Mouse (Mus musculus): ENCODE data around the gene Gm4894.

The Gm4894 gene

DNA sequence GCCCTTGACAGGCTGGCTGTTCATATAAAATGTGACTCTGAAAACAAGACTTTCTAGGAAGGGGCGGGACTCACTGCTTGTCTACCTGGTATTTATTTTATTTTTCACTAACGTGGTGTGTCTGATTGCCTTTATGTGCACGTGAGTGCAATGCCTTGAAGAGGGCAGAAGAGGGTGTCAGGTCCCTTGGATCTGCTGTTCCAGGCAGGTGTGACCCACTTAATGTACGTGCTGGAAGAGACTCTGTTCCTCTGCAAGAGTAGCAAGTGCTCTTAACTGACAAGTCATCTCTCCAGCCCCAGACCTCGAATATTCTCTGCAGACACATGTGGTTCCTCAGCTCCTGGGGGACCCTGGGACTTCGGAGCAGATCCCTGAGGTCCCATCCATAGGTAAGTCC is at the start of gene Gm4894:
TSS of gene Gm4894 (plus strand) at position 301 of the 400 bp plus-strand sequence.
- DNase-seq (ENCODE audit: low read depth): no peak

DNA sequence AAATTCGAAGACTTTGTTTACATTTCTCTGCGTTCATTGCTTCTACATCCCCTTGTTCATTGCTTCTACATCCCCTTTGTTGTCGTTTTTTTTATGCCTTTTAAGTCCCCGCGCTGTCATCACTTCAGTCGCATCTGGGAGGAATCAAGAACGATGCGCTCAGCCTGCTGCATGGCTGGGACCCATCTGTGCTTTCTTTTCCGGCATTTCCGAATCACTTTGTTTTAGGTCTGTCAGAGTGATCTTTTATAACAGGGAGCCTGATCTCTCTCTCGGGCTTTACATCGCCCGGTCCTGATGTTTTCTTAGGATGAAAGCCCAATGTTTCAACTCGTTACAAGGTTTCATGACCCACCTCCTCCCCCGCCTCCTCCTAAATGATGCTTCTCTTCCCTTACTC is 44.0 kb upstream of the Gm4894 start:
- no peak for DNase-seq (ENCODE audit: low read depth)

DNA sequence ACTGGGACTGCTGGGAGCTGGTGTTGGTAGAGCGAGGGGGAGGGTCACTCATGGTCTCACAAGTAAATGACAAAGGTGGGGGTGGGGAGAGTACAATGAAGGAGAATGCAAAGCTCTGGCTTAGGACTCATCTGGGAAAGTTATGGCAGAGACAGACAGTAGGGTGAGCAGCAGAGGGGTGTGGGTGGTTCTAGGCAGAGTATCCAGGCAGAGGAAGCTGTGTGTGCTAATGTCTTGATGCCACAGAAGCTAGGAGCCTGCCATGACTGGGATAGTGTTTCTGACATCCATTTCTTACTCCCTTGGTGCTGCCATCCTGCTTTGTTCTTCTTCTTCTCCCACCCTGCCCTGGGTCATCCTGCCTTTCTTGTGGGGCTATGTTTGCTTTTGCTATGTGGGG is 38.8 kb upstream of the Gm4894 start:
- no peak for DNase-seq (ENCODE audit: low read depth)

- no peak for DNase-seq (ENCODE audit: low read depth)
Observed at GRCm38 (mm10) chr9:49214734-49215133, 35.6 kb upstream of the Gm4894 start.

GRCm38 (mm10) chr9:49217626-49218607 is 32.4 kb upstream of the Gm4894 start:
- DNase-seq (ENCODE audit: low read depth): no peak

GRCm38 (mm10) chr9:49224488-49224887 is 25.8 kb upstream of the Gm4894 start:
- DNase-seq (ENCODE audit: low read depth): no peak

- no peak for DNase-seq (ENCODE audit: low read depth)
Observed at GRCm38 (mm10) chr9:49227442-49227841, 22.9 kb upstream of the Gm4894 start.

- DNase-seq (ENCODE audit: low read depth): no peak
Observed at GRCm38 (mm10) chr9:49229054-49229453, 21.3 kb upstream of the Gm4894 start.

- DNase-seq (ENCODE audit: low read depth): peak; percentile 15
Observed at GRCm38 (mm10) chr9:49246839-49247238, 3.5 kb upstream of the Gm4894 start.

DNA sequence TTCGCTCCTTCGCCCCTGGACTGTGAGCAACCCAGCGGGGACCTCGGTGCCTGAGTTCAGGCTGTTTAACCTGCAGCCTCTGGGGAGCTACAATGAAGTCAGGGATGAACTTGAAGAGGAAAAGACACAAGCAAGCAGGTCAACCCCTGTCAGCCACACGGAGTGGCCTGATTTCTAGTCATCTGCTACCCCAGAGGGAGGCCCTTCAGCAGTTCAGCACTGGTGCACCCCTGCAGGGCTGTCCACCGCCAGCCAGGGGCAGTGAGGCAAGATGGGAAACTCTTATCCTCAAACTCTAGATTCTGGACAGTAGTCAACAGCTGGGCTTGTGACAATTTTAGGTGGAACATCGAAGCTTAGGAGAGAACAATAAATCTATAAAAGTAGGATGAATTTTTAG is 18.6 kb downstream of the Gm4894 start:
- no peak for DNase-seq (ENCODE audit: low read depth)

DNA sequence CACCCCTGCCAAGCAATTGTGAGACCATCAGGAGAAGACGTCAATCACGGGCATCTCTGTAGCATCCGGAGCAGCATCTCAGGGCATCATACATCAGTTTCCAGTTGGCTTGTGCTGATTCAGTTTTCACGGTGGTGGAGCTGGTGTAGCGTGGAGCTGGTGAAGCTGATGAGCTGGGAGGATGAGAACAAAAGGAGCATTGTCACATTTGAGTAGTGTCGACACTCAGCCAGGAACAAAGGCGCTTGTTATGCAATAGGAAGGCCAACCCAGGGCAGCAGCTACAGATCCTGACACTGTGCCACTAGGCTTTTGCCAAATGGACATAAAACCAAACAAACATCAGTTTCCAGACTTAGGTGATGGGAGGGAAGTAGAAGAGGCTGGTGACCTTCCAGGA is 23.2 kb downstream of the Gm4894 start:
- no peak for DNase-seq (ENCODE audit: low read depth)

DNA sequence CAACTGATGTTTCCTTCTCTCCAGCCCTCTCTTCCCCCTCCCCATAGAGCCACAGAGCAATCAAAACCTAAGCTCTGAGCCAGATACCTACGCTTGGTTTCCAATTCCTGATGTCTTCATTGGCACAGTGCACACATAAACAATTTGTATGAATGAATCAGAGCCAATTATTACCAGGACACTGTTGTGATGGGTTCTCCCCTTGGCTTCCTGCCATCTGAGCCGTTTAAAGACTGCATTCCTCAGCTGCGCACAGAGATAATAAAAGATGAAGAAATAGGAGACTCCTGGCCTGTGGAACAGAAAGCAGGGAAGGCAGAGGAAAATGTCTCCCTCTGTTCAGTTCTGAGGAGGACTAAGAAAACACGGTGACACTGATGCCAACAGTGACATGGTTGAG is 25.6 kb downstream of the Gm4894 start:
- no peak for DNase-seq (ENCODE audit: low read depth)

- no peak for DNase-seq (ENCODE audit: low read depth)
Observed at GRCm38 (mm10) chr9:49276542-49277334, 26.4 kb downstream of the Gm4894 start.

GRCm38 (mm10) chr9:49295101-49295500 is 44.8 kb downstream of the Gm4894 start:
- no peak for DNase-seq (ENCODE audit: low read depth)

DNA sequence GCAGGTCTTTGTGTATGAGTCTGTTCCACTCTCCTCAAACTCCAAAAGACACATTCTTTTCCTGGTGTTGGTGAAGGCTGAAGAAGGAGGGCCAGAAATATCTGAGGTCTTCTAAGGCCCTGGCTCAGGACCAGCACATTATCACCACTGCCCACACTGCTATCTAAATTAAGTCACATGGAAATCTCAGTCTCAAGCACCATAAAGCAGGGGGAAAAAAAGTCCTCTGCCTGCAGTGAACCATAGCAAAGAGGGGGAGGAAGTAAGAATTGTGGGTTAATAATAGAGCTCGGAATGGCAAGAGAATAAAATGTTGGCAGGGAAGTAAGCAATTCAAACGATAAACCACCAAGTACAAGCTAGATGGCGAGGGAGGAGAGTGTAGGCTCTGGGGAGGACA is 57.2 kb downstream of the Gm4894 start:
- no peak for DNase-seq (ENCODE audit: low read depth)

- no peak for DNase-seq (ENCODE audit: low read depth)
Observed at GRCm38 (mm10) chr9:49310821-49311220, 60.5 kb downstream of the Gm4894 start.

- DNase-seq (ENCODE audit: low read depth): no peak
Observed at GRCm38 (mm10) chr9:49318638-49319037, 68.3 kb downstream of the Gm4894 start.
